In the genomic region with DNA sequence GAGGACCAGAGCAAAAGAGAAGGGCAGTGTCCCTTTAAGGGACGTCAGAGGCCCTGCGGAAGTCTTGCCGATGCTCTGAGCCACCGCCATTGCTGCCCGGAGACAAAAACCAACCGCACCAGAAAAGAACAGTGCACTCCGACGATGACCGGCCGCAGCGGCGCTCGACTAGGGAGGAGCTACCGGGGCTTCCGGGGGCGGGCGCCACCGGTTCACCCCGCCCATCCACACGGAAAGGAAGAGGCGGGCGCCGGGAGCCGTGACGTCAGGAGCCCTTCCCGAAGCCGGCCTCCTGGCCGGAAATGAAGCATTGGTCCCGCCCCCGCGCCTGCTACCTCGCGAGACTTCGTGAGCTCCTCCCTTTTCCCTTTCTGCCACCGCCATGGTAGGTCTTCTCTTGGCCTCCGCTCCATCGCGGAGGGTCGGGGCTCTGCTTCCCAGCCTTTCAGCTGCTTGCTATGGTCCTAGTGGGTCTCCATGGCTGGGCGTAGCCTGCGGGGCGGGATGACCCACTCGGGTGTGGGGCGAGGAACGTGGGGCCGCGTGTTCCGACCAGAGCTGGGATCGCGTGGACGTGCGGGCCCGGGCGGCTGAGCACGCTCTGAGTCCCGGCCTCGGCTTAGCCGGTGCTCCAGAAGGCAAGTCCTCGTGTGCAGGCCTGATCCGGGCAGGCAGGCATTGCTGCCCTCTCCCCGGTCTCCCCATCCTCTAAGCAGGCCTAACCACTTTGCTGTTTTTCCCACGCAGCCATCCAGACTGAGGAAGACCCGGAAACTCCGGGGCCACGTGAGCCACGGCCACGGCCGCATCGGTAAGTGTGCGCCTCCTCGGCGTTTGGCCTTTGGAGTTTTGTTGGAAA, we compare ENCODE assay signal across 8 mouse cellular contexts. TPM values are rescaled to one million over a fixed set of nuclear protein-coding genes. Genes with fewer than 3 reads are reported as not detected.
DNase-seq lines count a peak whose midpoint lies in the region; ATAC-seq and TF ChIP-seq lines count a peak whose summit lies in the region.

A gene (plus strand): TSS at position 310 of the 859 bp plus-strand sequence.

- no peaks in the 10 kb centered on the region for H3K9me3 ChIP-seq in ES-E14 (ENCODE audit: control insufficient read depth, insufficient read depth, low read depth, low read length)
- H3K9me3 ChIP-seq in forebrain, embryonic 15.5 days: no peaks in the 10 kb centered on the region

- TF ChIP-seq POLR2A in lung, adult 2 months (IDR thresholded peaks at IDR 0.05; ENCODE audit: borderline replicate concordance, extremely low read depth, low read depth, low read length): peak; percentile 90

- peak within 1 kb of the TSS; percentile 97 to 100 for H3K4me3 ChIP-seq in ES-E14 (ENCODE audit: insufficient read depth in 1 of 2, low read depth in 1 of 2, low read length in 2 of 2, poor library complexity in 1 of 2, severe bottlenecking in 1 of 2)
- peak within 1 kb of the TSS; percentile 71 for H3K4me3 ChIP-seq in forebrain, embryonic 15.5 days
- H3K4me3 ChIP-seq in lung, adult 2 months (replicated peaks; ENCODE audit: extremely low read depth, low read depth, low read length): peak within 1 kb of the TSS; percentile 99

- H3K27me3 ChIP-seq in forebrain, embryonic 15.5 days: no peaks in the 10 kb centered on the region

- intact Hi-C loops in heart, postnatal 25 days (cut with DNase I): loop anchor here (2.0 to 5.0 kb wide), 2 partner anchors 50 to 77 kb away; no protein-coding TSS in a partner anchor

- no peak for TF ChIP-seq CTCF in lung, adult 2 months (IDR thresholded peaks at IDR 0.05; ENCODE audit: insufficient read depth, low read length)

- H3K4me1 ChIP-seq in ES-E14 (ENCODE audit: control insufficient read depth in 2 of 2, insufficient read depth in 2 of 2, low read length in 2 of 2, poor library complexity in 1 of 2): peaks cover 0 to 4% of the 10 kb centered on the region in 2 experiments; a peak in 1 of 4 replicates
- H3K4me1 ChIP-seq in forebrain, embryonic 15.5 days: peaks cover 30% of the 10 kb centered on the region
- H3K4me1 ChIP-seq in lung, adult 2 months (ENCODE audit: control insufficient read depth, insufficient read depth, low read length): peaks cover 8% of the 10 kb centered on the region

- peak; percentile 95 for DNase-seq in ES-E14 (ENCODE audit: low read depth, low spot score)
- peak; percentile 99 for DNase-seq in cerebellum, adult 11-12 months
- peak; percentile 97 for DNase-seq in heart, postnatal 25 days (ENCODE audit: low spot score)
- peak; percentile 99 for DNase-seq in layer of hippocampus, adult 18-20 months (ENCODE audit: low spot score in 2 of 2)
- DNase-seq in lung, adult 2 months: peak; percentile 99
- DNase-seq in thymus, adult 18-20 months: peak; percentile 96

- peak within 1 kb of the TSS; percentile 88 for H3K4me2 ChIP-seq in forebrain, embryonic 15.5 days (replicated peaks)

- WGBS in forebrain, embryonic 15.5 days: under 1% methylated on average over 72 of the region's 72 CpGs
- WGBS in lung, adult 2 months: 1% methylated on average over 71 of the region's 72 CpGs

- ATAC-seq in forebrain, embryonic 15.5 days (replicated peaks): peak; percentile 94
- ATAC-seq in neutrophil, adult 5-6 weeks (ENCODE audit: extremely low read depth, insufficient number of reproducible peaks, low FRiP score, poor library complexity, severe bottlenecking): peak; percentile 94

- H3K36me3 ChIP-seq in ES-E14 (ENCODE audit: control insufficient read depth, insufficient read depth, low read length, poor library complexity, severe bottlenecking): peaks cover 44% of the 10 kb centered on the region
- H3K36me3 ChIP-seq in forebrain, embryonic 15.5 days: peaks cover 33% of the 10 kb centered on the region

- peak within 1 kb of the TSS; percentile 98 for H3K27ac ChIP-seq in ES-E14 (ENCODE audit: insufficient read depth, low read depth, low read length, poor library complexity, severe bottlenecking)
- H3K27ac ChIP-seq in forebrain, embryonic 15.5 days (replicated peaks): peak within 1 kb of the TSS; percentile 97

- in situ Hi-C loops in ES-E14 (cut with MboI; ENCODE audit: low sequenced_read_pairs in 2 of 2, unreplicated experiment in 2 of 2): no loop called here

- peak within 1 kb of the TSS; percentile 100 for H3K9ac ChIP-seq in ES-E14 (ENCODE audit: insufficient read depth, low read depth, low read length, poor library complexity, severe bottlenecking)
- H3K9ac ChIP-seq in forebrain, embryonic 15.5 days (replicated peaks): peak within 1 kb of the TSS; percentile 94

TF ChIP-seq in ES-E14, 5 proteins besides CTCF, POLR2A, EP300 and RAD21:
- TF ChIP-seq ZC3H11A (IDR thresholded peaks at IDR 0.05; ENCODE audit: borderline replicate concordance, low read depth, low read length) (no peak), CHD2 (IDR thresholded peaks at IDR 0.05; ENCODE audit: low read depth, low read length) (peak; percentile 92), ZNF384 (IDR thresholded peaks at IDR 0.05; ENCODE audit: low read depth, low read length) (no peak), MAFK (IDR thresholded peaks at IDR 0.05; ENCODE audit: insufficient read depth, low read depth, low read length) (no peak), HCFC1 (IDR thresholded peaks at IDR 0.05; ENCODE audit: borderline replicate concordance, insufficient read depth, low read length) (peak; percentile 59; the same call in 1 of the 2 replicates)

RNA-seq across cellular contexts. Expression of the gene that starts here (rescaled TPM):
- 1,397 and 1,680 TPM in 2 replicates for total RNA-seq in ES-E14 (2012; rRNA removed)
- 83.3 and 86.3 TPM in 2 replicates for polyA plus RNA-seq in forebrain, embryonic 15.5 days (2015; fragmentation: Nextera tagmentation; extraction: Ambion mirVana)
- total RNA-seq in heart, postnatal 25 days (2021): 100 to 1,000 TPM in 1 of 2 experiments, 10 to 100 TPM in 1; 95.9 to 104 TPM
- 100 to 1,000 TPM; 158 to 159 TPM for total RNA-seq in layer of hippocampus, adult 18-20 months (2021)
- polyA plus RNA-seq in lung, adult 2 months (2012; rRNA removed): 208 and 282 TPM in 2 replicates
- total RNA-seq in neutrophil, adult 5-6 weeks (2017): 374 and 565 TPM in 2 replicates

Comparison
In these comparisons a context has a peak if more than half of its experiments do, and no peak if none do; other contexts are left out.
1. Peak in every context shown above with its lines: DNase-seq, ATAC-seq, H3K4me3 ChIP-seq and H3K27ac ChIP-seq.